Mouse (Mus musculus) C2C12 (cell line): ENCODE measurements around the gene Lypd6.

ENCODE experiments used
- CTCF ChIP-seq: IDR thresholded peaks from one replicate; pipeline ENCODE4 v1.5.1; 2011; ENCODE audit not compliant: control insufficient read depth, insufficient read depth, insufficient read length
- MYOD1 ChIP-seq: IDR thresholded peaks from one replicate; pipeline ENCODE4 v1.6.1; 2011; ENCODE audit warnings: low read depth; ENCODE audit not compliant: control insufficient read depth, insufficient read length
- MYOG ChIP-seq: IDR thresholded peaks from one replicate; pipeline ENCODE4 v1.6.1; 2011; ENCODE audit not compliant: control insufficient read depth, insufficient read length; ENCODE audit errors: extremely low read depth

DNA sequence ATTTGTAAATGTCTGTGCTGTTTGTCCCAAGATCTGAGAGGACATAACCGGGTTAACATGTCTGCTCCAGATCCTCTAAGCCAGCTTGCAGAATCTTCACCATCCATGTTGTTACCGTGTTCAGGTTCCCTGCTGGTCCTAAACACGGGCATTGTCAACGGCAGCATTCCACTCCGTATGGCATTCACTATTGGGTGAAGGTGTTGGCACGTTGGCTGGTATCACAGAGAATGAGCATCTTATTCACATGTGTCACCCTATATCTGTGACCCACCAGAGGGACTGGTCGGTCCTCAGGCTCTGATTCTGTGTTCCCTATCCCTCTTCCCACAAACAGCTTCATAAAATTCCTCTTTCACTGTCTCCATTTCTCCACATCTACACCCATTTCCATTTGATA lies 52.9 kb downstream of the Lypd6 start:
- TF ChIP-seq MYOD1 (no peak), CTCF (no peak), MYOG (no peak)
